Comparison of ENCODE assay signal across 8 mouse cellular contexts in the genomic region with DNA sequence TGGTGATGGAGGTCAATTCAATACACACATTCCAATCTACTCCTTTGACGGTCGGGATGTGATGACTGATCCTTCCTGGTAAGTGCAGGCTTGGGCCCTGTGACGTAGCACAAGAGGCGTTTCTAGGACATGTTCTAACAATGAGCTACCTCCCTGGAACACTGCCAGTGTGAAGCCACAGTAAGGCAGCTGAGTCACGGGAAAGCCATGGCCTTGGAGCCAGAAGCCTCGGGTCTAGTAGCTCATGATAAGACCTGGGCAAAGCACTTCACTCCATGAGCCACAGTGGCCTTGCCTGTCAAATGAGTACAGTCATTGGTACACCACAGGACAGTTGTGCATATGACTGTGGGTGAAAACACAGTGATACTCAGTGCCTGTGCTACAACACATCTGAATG. TPM values are rescaled to one million over a fixed set of nuclear protein-coding genes. Genes with fewer than 3 reads are reported as not detected.
DNase-seq lines count a peak whose midpoint lies in the region; ATAC-seq lines count a peak whose summit lies in the region.

No protein-coding gene starts in this region.

- 12% methylated on average over 6 of the region's 6 CpGs for WGBS in heart, embryonic 12.5 days
- WGBS in midbrain, embryonic 11.5 days, result 87% methylated on average over 6 of the region's 6 CpGs

- DNase-seq in CD4-positive, CD25-positive, alpha-beta regulatory T cell, adult 2 months (ENCODE audit: low read depth, low spot score), result peak; percentile 61
- peak; percentile 19 for DNase-seq in T-cell, adult 2 months (ENCODE audit: low spot score)
- DNase-seq in lung, postnatal 36 days, result peak; percentile 58
- DNase-seq in gastrocnemius, postnatal 25 days, result no peak
- DNase-seq in cerebellum, adult 18-20 months, result no peak
- DNase-seq in midbrain, embryonic 11.5 days (ENCODE audit: low spot score, missing footprints), result no peak
- no peak for DNase-seq in layer of hippocampus, adult 18-20 months (ENCODE audit: low spot score in 2 of 2)

- ATAC-seq in heart, embryonic 12.5 days (ENCODE audit: insufficient number of reproducible peaks, low FRiP score), result peak; percentile 79
- ATAC-seq in midbrain, embryonic 11.5 days (ENCODE audit: low FRiP score), result no peak

- peaks cover 25% of the 10 kb centered on the region for H3K4me1 ChIP-seq in heart, embryonic 12.5 days (replicated peaks)
- H3K4me1 ChIP-seq in midbrain, embryonic 11.5 days (ENCODE audit: control insufficient read depth, insufficient read depth, low read length), result no peaks in the 10 kb centered on the region

- H3K27ac ChIP-seq in heart, embryonic 12.5 days (ENCODE audit: poor library complexity, severe bottlenecking), result peak overlapping the region; percentile 18; the same call in 1 of the 2 replicates
- H3K27ac ChIP-seq in midbrain, embryonic 11.5 days (ENCODE audit: low read depth, low read length), result no peak overlapping the region

- H3K9ac ChIP-seq in heart, embryonic 12.5 days, result no peak overlapping the region
- no peak overlapping the region for H3K9ac ChIP-seq in midbrain, embryonic 11.5 days (ENCODE audit: low read length)

- no peak overlapping the region for H3K4me3 ChIP-seq in heart, embryonic 12.5 days
- no peak overlapping the region for H3K4me3 ChIP-seq in midbrain, embryonic 11.5 days (ENCODE audit: low read depth, low read length)

- H3K4me2 ChIP-seq in heart, embryonic 12.5 days, result no peak overlapping the region
- no peak overlapping the region for H3K4me2 ChIP-seq in midbrain, embryonic 11.5 days

- no peaks in the 10 kb centered on the region for H3K36me3 ChIP-seq in heart, embryonic 12.5 days
- no peaks in the 10 kb centered on the region for H3K36me3 ChIP-seq in midbrain, embryonic 11.5 days (ENCODE audit: control insufficient read depth, insufficient read depth, low read length)

- H3K27me3 ChIP-seq in heart, embryonic 12.5 days (replicated peaks), result peaks cover 5% of the 10 kb centered on the region; the same call in 1 of the 2 replicates
- no peaks in the 10 kb centered on the region for H3K27me3 ChIP-seq in midbrain, embryonic 11.5 days (ENCODE audit: control insufficient read depth, insufficient read depth, low read length)

- H3K9me3 ChIP-seq in heart, embryonic 12.5 days (replicated peaks), result no peaks in the 10 kb centered on the region
- no peaks in the 10 kb centered on the region for H3K9me3 ChIP-seq in midbrain, embryonic 11.5 days (ENCODE audit: control insufficient read depth, low read length)

RNA-seq across cellular contexts. Expression of gene Tgfbr1, which starts 42.2 kb away (rescaled TPM):
- 51.7 and 54.7 TPM in 2 replicates for polyA plus RNA-seq in heart, embryonic 12.5 days (2016; fragmentation: Nextera tagmentation; extraction: Ambion mirVana)
- total RNA-seq in gastrocnemius, postnatal 25 days (2021), result 10 to 100 TPM; 16.7 to 18.5 TPM
- 121 and 133 TPM in 2 replicates for polyA plus RNA-seq in midbrain, embryonic 11.5 days (2014; fragmentation: Nextera tagmentation; extraction: Ambion mirVana)
- 10 to 100 TPM; 21.3 to 22.7 TPM for total RNA-seq in layer of hippocampus, adult 18-20 months (2021)

Comparison
In these comparisons a context has a peak if more than half of its experiments do, and no peak if none do; other contexts are left out.
1. DNase-seq: peak in CD4-positive, CD25-positive, alpha-beta regulatory T cell, adult 2 months (single experiment), T-cell, adult 2 months (single experiment) and lung, postnatal 36 days (single experiment); none in gastrocnemius, postnatal 25 days (single experiment), cerebellum, adult 18-20 months (0 of 2), midbrain, embryonic 11.5 days (single experiment) and layer of hippocampus, adult 18-20 months (0 of 2).